Mouse (Mus musculus) megakaryocyte progenitor cell, adult 5-6 weeks (primary cell): ENCODE results near the gene Aqp2. TPM values are rescaled to one million over a fixed set of nuclear protein-coding genes. Genes with fewer than 3 reads are reported as not detected.

Experiments used
- ATAC-seq: replicated peaks from 2 replicates; pipeline ENCODE4 v1.8.0; 2016; ENCODE audit warnings: mild to moderate bottlenecking, moderate TSS enrichment, inconsistent platforms; ENCODE audit not compliant: poor library complexity
- total RNA-seq, 2 experiments: library from RNA; stranded (forward) in 1 of 2; stranded (reverse) in 1 of 2; fragments of 157-497, 149-512 nt in 1 of 2; fragments of 200-1000 nt in 1 of 2; gene quantifications; 2 replicates each; pipeline versions ENCODE4 v1.2.3 to v1.2.4; 2015 to 2017

The Aqp2 gene
- total RNA-seq (2015), result not detected in 2 replicates
- total RNA-seq (2017), result not detected in 2 replicates

- no peak for ATAC-seq
These were observed at the start of gene Aqp2 for GRCm38 (mm10) chr15:99578802-99579485. Gene Aqp2 (plus strand): TSS chr15:99579055.

- ATAC-seq, result no peak
These were observed 47.7 kb upstream of the Aqp2 start for GRCm38 (mm10) chr15:99531146-99531545.

GRCm38 (mm10) chr15:99532023-99532422 lies 46.8 kb upstream of the Aqp2 start:
- no peak for ATAC-seq

GRCm38 (mm10) chr15:99536889-99537862 lies 41.7 kb upstream of the Aqp2 start:
- ATAC-seq, result no peak

- no peak for ATAC-seq
These were observed 39.0 kb upstream of the Aqp2 start for GRCm38 (mm10) chr15:99539891-99540290.

GRCm38 (mm10) chr15:99544047-99544446 lies 34.8 kb upstream of the Aqp2 start:
- ATAC-seq, result no peak

GRCm38 (mm10) chr15:99546596-99546995 lies 32.3 kb upstream of the Aqp2 start:
- no peak for ATAC-seq

GRCm38 (mm10) chr15:99547732-99548131 lies 31.1 kb upstream of the Aqp2 start:
- no peak for ATAC-seq

- ATAC-seq, result no peak
These were observed 29.0 kb upstream of the Aqp2 start for GRCm38 (mm10) chr15:99549901-99550300.

- ATAC-seq, result no peak
These were observed 25.1 kb upstream of the Aqp2 start for GRCm38 (mm10) chr15:99553767-99554166.

- ATAC-seq, result no peak
These were observed 19.9 kb upstream of the Aqp2 start for GRCm38 (mm10) chr15:99558947-99559346.

GRCm38 (mm10) chr15:99560246-99560645 lies 18.6 kb upstream of the Aqp2 start:
- ATAC-seq, result no peak

GRCm38 (mm10) chr15:99567371-99567770 lies 11.5 kb upstream of the Aqp2 start:
- ATAC-seq, result no peak

GRCm38 (mm10) chr15:99568682-99569081 lies 10.2 kb upstream of the Aqp2 start:
- ATAC-seq, result no peak

- ATAC-seq, result no peak
These were observed 9.7 kb upstream of the Aqp2 start for GRCm38 (mm10) chr15:99569123-99569522.

- ATAC-seq, result peak; percentile 39
These were observed 4.8 kb downstream of the Aqp2 start for GRCm38 (mm10) chr15:99583463-99584344.

- peak; percentile 42; the same call in 1 of the 2 replicates for ATAC-seq
These were observed 5.8 kb downstream of the Aqp2 start for GRCm38 (mm10) chr15:99584407-99585202.

GRCm38 (mm10) chr15:99585741-99586140 lies 6.9 kb downstream of the Aqp2 start:
- no peak for ATAC-seq

- no peak for ATAC-seq
These were observed 7.7 kb downstream of the Aqp2 start for GRCm38 (mm10) chr15:99586525-99586924.

GRCm38 (mm10) chr15:99589237-99589636 lies 10.4 kb downstream of the Aqp2 start:
- ATAC-seq, result no peak
